Mouse (Mus musculus) limb, embryonic 12.5 days (tissue): ENCODE measurements around the gene Mark3. TPM values are rescaled to one million over a fixed set of nuclear protein-coding genes. Genes with fewer than 3 reads are reported as not detected.

Source experiments
- ATAC-seq: fragments of 200-750 bp; cut with Nextera tagmentation; 2 replicates; pipeline ENCODE4 v1.8.0; 2017; ENCODE audit warnings: low read depth, moderate TSS enrichment; ENCODE audit not compliant: insufficient number of reproducible peaks, insufficient read depth, low FRiP score, low TSS enrichment
- H3K27ac ChIP-seq: fragments of 300-500 bp; sonication (generic); 2 replicates; pipeline ENCODE4 v1.5.1; 2016; ENCODE audit warnings: mild to moderate bottlenecking, moderate library complexity
- H3K27me3 ChIP-seq: fragments of 300-500 bp; sonication (generic); 2 replicates; pipeline ENCODE4 v1.6.1; 2016; ENCODE audit warnings: mild to moderate bottlenecking, moderate library complexity
- H3K36me3 ChIP-seq: fragments of 300-500 bp; sonication (generic); 2 replicates; pipeline ENCODE4 v1.6.1; 2016; ENCODE audit warnings: mild to moderate bottlenecking, moderate library complexity
- H3K4me1 ChIP-seq: fragments of 300-500 bp; sonication (generic); replicated peaks from 2 replicates; pipeline ENCODE4 v1.6.1; 2016
- H3K4me2 ChIP-seq: fragments of 300-500 bp; sonication (generic); 2 replicates; pipeline ENCODE4 v1.6.1; 2016; ENCODE audit warnings: mild to moderate bottlenecking, moderate library complexity
- H3K4me3 ChIP-seq: fragments of 300-500 bp; sonication (generic); replicated peaks from 2 replicates; pipeline ENCODE4 v1.5.1; 2016; ENCODE audit warnings: mild to moderate bottlenecking
- H3K9ac ChIP-seq: fragments of 300-500 bp; sonication (generic); replicated peaks from 2 replicates; pipeline ENCODE4 v1.6.1; 2016; ENCODE audit warnings: mild to moderate bottlenecking, moderate library complexity
- H3K9me3 ChIP-seq: fragments of 300-500 bp; sonication (generic); 2 replicates; pipeline ENCODE4 v1.6.1; 2016; ENCODE audit warnings: mild to moderate bottlenecking, moderate library complexity
- WGBS: fragments of 180-500 bp; shearing (Covaris S2); methylation state at CpG from one replicate; pipeline ENCODE4 v1.1.7; 2016; 5-methylcytosine and 5-hydroxymethylcytosine counted together
- polyA plus RNA-seq: library from polyadenylated mRNA; unstranded; fragments of >200 nt; fragmentation: Nextera tagmentation; extraction: Ambion mirVana; gene quantifications from 2 replicates; pipeline ENCODE4 v1.2.1, GENCODE M21; 2016

Gene Mark3
- polyA plus RNA-seq, 1 experiment from 2014 or later = 65.5 TPM

DNA sequence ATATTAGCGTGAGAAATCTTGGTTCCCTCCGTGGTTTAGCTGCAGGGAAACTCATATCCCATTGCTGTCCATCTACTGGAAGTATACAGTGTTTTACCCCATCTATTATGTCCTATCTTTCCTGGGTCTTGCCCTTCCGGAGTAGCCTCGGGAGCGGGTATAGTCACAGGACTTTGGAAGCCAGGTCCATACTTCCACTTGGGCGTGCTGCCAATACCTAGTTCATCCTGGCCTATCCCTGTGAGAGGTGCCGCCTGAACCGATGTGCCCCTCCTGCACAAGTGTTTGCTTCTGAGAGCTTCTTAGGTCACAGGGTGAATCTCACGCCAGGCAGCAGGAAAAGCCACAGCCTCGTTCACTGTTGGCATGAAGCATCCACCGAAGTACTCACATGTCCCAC lies 115.1 kb downstream of the Mark3 start:
- Histone ChIP-seq H3K4me2 (no peak overlapping the region), H3K9ac (no peak overlapping the region), H3K27me3 (no peaks in the 10 kb centered on the region), H3K9me3 (no peaks in the 10 kb centered on the region), H3K27ac (no peak overlapping the region), H3K4me1 (peaks cover 23% of the 10 kb centered on the region), H3K4me3 (no peak overlapping the region), H3K36me3 (no peaks in the 10 kb centered on the region)
- no peak for ATAC-seq
- 85% methylated on average over 11 of the region's 11 CpGs for WGBS

DNA sequence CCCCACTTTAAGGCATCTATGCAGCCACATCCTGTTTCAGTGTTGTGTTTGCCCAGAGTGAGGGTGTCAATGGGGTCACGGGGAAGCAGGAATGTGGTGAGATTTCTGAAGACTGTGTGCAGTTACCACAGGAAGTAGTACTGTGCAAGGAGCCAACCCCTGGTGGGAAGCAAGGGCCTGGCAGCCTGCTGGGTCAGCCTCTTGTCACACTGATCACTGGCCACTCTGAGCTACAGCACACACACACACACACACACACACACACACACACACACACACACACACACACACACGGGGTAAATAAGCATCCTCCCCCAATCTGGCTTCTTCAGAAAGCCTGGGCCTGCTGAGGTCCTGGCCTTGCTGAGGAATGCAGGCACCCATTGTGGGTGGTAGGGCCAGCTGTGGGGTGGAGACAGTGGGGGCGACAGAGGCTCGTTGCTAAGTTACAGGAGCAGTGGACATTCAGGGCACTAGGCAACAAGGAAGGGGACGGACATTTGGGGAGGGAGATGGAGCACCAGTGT lies 117.1 kb downstream of the Mark3 start:
- H3K4me3 ChIP-seq = no peak overlapping the region
- no peaks in the 10 kb centered on the region for H3K27me3 ChIP-seq
- H3K9me3 ChIP-seq = no peaks in the 10 kb centered on the region
- WGBS = 28% methylated on average over 5 of the region's 5 CpGs
- H3K9ac ChIP-seq = no peak overlapping the region
- H3K27ac ChIP-seq = peak overlapping the region; percentile 5; the same call in 1 of the 2 replicates
- ATAC-seq = no peak
- peaks cover 31% of the 10 kb centered on the region for H3K4me1 ChIP-seq
- H3K4me2 ChIP-seq = no peak overlapping the region
- no peaks in the 10 kb centered on the region for H3K36me3 ChIP-seq

GRCm38 (mm10) chr12:111692899-111693298 lies 118.6 kb downstream of the Mark3 start:
- Histone ChIP-seq H3K27ac (no peak overlapping the region), H3K9ac (no peak overlapping the region), H3K27me3 (no peaks in the 10 kb centered on the region), H3K4me1 (peaks cover 31% of the 10 kb centered on the region), H3K4me3 (no peak overlapping the region), H3K4me2 (no peak overlapping the region), H3K36me3 (no peaks in the 10 kb centered on the region), H3K9me3 (no peaks in the 10 kb centered on the region)
- ATAC-seq = no peak
- WGBS = 80% methylated on average over 5 of the region's 5 CpGs

GRCm38 (mm10) chr12:111693341-111694270 lies 119.3 kb downstream of the Mark3 start:
- Histone ChIP-seq H3K4me3 (no peak overlapping the region), H3K36me3 (no peaks in the 10 kb centered on the region), H3K4me2 (0 out of 2 replicates have a peak overlapping the region, but pooled peaks have one; percentile 0), H3K9ac (no peak overlapping the region; the same call in 1 of the 2 replicates), H3K9me3 (no peaks in the 10 kb centered on the region), H3K4me1 (peaks cover 31% of the 10 kb centered on the region), H3K27me3 (no peaks in the 10 kb centered on the region), H3K27ac (peak overlapping the region; percentile 53; the same call in 1 of the 2 replicates)
- peak; percentile 46 for ATAC-seq
- 46% methylated on average over 18 of the region's 18 CpGs for WGBS

- peaks cover 31% of the 10 kb centered on the region for H3K4me1 ChIP-seq
- H3K4me2 ChIP-seq = peak overlapping the region; percentile 0; the same call in 1 of the 2 replicates
- WGBS = 26% methylated on average over 12 of the region's 12 CpGs
These were observed 120.0 kb downstream of the Mark3 start for GRCm38 (mm10) chr12:111694271-111694781.

GRCm38 (mm10) chr12:111694880-111695804 lies 120.8 kb downstream of the Mark3 start:
- H3K9me3 ChIP-seq = no peaks in the 10 kb centered on the region
- H3K27me3 ChIP-seq = no peaks in the 10 kb centered on the region
- peaks cover 31% of the 10 kb centered on the region for H3K4me1 ChIP-seq
- H3K36me3 ChIP-seq = no peaks in the 10 kb centered on the region
- 59% methylated on average over 13 of the region's 13 CpGs for WGBS
- no peak overlapping the region for H3K27ac ChIP-seq
- H3K4me2 ChIP-seq = no peak overlapping the region
- no peak overlapping the region for H3K4me3 ChIP-seq
- no peak overlapping the region; the same call in 1 of the 2 replicates for H3K9ac ChIP-seq
- ATAC-seq = no peak

More at GRCm38 (mm10) chr12:111694271-111694781, 120.0 kb downstream of the Mark3 start:
- Histone ChIP-seq H3K27ac (peak overlapping the region; percentile 53; the same call in 1 of the 2 replicates), H3K9ac (no peak overlapping the region), H3K36me3 (no peaks in the 10 kb centered on the region), H3K9me3 (no peaks in the 10 kb centered on the region), H3K4me3 (no peak overlapping the region), H3K27me3 (no peaks in the 10 kb centered on the region)
- ATAC-seq = no peak

DNA sequence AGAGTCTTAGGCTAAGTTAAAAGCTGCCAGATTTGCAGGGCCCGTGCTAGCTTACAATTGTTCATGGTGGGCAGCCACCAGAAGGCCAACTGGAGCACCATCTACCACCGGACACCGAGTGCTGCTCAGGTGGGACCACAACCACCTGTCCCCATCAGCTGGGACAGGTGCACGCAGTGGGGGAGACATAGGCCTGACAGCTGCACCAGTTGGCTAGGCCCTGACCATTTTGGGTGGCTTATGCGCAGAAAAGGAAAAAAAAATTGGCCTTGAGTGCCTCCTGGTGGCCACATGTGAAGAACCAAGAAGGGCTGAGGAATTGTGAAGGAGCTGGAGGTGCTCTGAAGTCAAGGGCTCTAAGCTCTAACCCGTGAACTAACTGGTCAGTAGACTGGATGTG lies 121.9 kb downstream of the Mark3 start:
- Histone ChIP-seq H3K9me3 (no peaks in the 10 kb centered on the region), H3K27ac (no peak overlapping the region), H3K4me3 (no peak overlapping the region), H3K36me3 (no peaks in the 10 kb centered on the region), H3K27me3 (no peaks in the 10 kb centered on the region), H3K4me1 (peaks cover 26% of the 10 kb centered on the region), H3K4me2 (no peak overlapping the region), H3K9ac (no peak overlapping the region)
- WGBS = 31% methylated on average over 6 of the region's 6 CpGs
- ATAC-seq = no peak

DNA sequence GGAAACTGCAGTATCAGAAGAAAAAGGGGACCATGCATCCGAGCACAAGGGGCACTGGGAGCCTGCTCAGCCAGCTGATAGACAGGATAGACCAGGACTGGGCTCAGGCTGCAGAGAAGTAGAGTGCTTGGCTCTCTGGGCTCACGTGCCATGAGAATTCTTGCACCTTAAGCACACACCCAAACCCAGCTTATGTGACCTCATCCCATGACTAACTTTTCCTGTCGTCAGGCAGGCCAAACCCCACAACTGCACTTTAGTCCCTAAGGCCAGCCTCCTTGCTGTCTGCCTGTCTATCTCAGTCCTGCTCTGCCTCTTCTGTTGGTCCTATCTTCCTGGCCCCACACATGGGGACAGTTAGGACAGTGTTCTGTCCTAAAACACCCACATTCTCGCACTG lies 123.4 kb downstream of the Mark3 start:
- Histone ChIP-seq H3K4me1 (peaks cover 20% of the 10 kb centered on the region), H3K9ac (0 out of 2 replicates have a peak overlapping the region, but pooled peaks have one; percentile 8)

DNA sequence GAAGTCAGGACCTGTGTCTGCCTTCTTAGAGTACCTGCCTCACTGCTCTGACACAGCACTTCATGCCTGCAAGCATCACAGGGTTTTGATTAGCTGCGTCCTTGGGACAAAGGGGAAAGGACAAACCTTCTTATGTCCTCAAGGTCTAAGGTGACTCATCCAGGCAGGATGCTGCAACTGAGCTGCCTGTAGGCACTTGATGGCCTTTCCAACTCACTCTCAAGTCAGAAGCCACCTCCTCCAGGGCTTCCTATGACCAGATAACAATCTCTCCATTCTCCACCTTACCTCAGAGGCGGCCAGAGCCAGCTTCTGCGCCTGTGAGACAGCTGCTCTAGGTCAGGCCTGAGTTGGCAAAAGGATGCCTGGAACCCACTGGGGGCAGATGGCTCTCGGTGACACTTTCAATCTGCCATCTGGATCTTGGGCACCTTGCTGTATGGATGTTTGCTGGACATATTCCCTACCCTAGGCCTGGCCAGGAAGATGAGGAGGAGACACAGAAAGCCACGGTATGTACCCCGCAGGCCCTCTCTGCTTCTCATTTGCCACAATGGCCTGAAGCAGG lies 124.1 kb downstream of the Mark3 start:
- WGBS = 75% methylated on average over 6 of the region's 6 CpGs

More for the DNA sequence above, 123.4 kb downstream of the Mark3 start:
- H3K4me2 ChIP-seq = no peak overlapping the region
- no peak overlapping the region for H3K27ac ChIP-seq
- ATAC-seq = no peak
- no peak overlapping the region for H3K4me3 ChIP-seq
- no peaks in the 10 kb centered on the region for H3K36me3 ChIP-seq
- H3K9me3 ChIP-seq = no peaks in the 10 kb centered on the region
- no peaks in the 10 kb centered on the region for H3K27me3 ChIP-seq
- 67% methylated on average over 4 of the region's 4 CpGs for WGBS

DNA sequence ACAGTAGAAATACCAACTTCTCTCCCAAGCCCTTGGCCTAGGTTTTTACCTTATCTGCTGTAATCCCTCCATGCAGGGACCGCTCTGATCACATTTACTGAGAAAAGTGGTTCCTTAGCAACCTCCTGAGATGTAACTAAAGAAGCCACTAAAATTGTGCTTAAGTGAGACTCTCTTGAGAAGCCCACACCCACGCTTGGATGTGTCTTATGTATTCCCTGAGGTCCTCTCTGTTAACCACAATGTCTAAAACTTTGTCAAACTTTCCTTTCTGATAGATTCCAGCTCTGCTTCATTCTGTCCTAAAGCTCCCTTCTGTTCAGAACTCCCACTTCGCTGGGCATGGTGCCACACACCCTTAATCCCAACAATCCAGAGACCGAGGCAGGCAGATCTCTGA lies 125.2 kb downstream of the Mark3 start:
- WGBS = 83% methylated on average over 4 of the region's 4 CpGs
- ATAC-seq = no peak
- H3K4me2 ChIP-seq = no peak overlapping the region
- H3K36me3 ChIP-seq = no peaks in the 10 kb centered on the region
- H3K27ac ChIP-seq = no peak overlapping the region
- no peak overlapping the region for H3K9ac ChIP-seq
- H3K9me3 ChIP-seq = no peaks in the 10 kb centered on the region
- H3K4me1 ChIP-seq = peaks cover 7% of the 10 kb centered on the region; the same call in 1 of the 2 replicates
- H3K4me3 ChIP-seq = no peak overlapping the region
- no peaks in the 10 kb centered on the region for H3K27me3 ChIP-seq

More for the DNA sequence above, 124.1 kb downstream of the Mark3 start:
- Histone ChIP-seq H3K27ac (no peak overlapping the region), H3K36me3 (no peaks in the 10 kb centered on the region), H3K9me3 (no peaks in the 10 kb centered on the region), H3K4me2 (no peak overlapping the region), H3K4me3 (no peak overlapping the region), H3K27me3 (no peaks in the 10 kb centered on the region), H3K9ac (0 out of 2 replicates have a peak overlapping the region, but pooled peaks have one; percentile 8), H3K4me1 (peaks cover 18% of the 10 kb centered on the region)
- ATAC-seq = no peak
